Mouse (Mus musculus) intestine, postnatal 0 days (tissue): ENCODE measurements around the gene Zfp771. TPM values are rescaled to one million over a fixed set of nuclear protein-coding genes. Genes with fewer than 3 reads are reported as not detected.

Experiments
- ATAC-seq: fragments of 200-750 bp; cut with Nextera tagmentation; 2 replicates; pipeline ENCODE4 v1.8.0; 2017; ENCODE audit warnings: mild to moderate bottlenecking, moderate TSS enrichment, moderate library complexity
- H3K27ac ChIP-seq: fragments of 300-500 bp; sonication (generic); 2 replicates; pipeline ENCODE4 v1.5.1; 2014; ENCODE audit warnings: mild to moderate bottlenecking, low read depth, low read length, moderate library complexity
- H3K27me3 ChIP-seq: fragments of 300-500 bp; sonication (generic); replicated peaks from 2 replicates; pipeline ENCODE4 v1.6.1; 2014; ENCODE audit warnings: low read length, mixed read lengths; ENCODE audit not compliant: control insufficient read depth, insufficient read depth
- H3K36me3 ChIP-seq: fragments of 300-500 bp; sonication (generic); 2 replicates; pipeline ENCODE4 v1.6.1; 2014; ENCODE audit warnings: mild to moderate bottlenecking, moderate library complexity; ENCODE audit not compliant: control insufficient read depth, insufficient read depth
- H3K4me1 ChIP-seq: fragments of 300-500 bp; sonication (generic); replicated peaks from 2 replicates; pipeline ENCODE4 v1.6.1; 2014; ENCODE audit warnings: antibody characterized with exemption, low read length, mixed read lengths; ENCODE audit not compliant: control insufficient read depth, insufficient read depth
- H3K4me2 ChIP-seq: fragments of 300-500 bp; sonication (generic); replicated peaks from 2 replicates; pipeline ENCODE4 v1.6.1; 2014; ENCODE audit warnings: low read depth, mild to moderate bottlenecking, moderate library complexity
- H3K4me3 ChIP-seq: fragments of 300-500 bp; sonication (generic); 2 replicates; pipeline ENCODE4 v1.5.1; 2014; ENCODE audit warnings: low read depth, low read length
- H3K9ac ChIP-seq: fragments of 300-500 bp; sonication (generic); 2 replicates; pipeline ENCODE4 v1.6.1; 2014; ENCODE audit warnings: mild to moderate bottlenecking, low read depth, low read length
- H3K9me3 ChIP-seq: fragments of 300-500 bp; sonication (generic); 2 replicates; pipeline ENCODE4 v1.6.1; 2016; ENCODE audit warnings: mixed run types; ENCODE audit not compliant: control insufficient read depth
- CTCF ChIP-seq: sonication (generic); IDR thresholded peaks from 2 replicates; pipeline ENCODE4 v1.5.1; 2016; ENCODE audit warnings: low read depth, mild to moderate bottlenecking, control low read depth, antibody characterized with exemption, moderate library complexity
- WGBS: fragments of 180-500 bp; shearing (Covaris S2); extraction: QIAGEN DNeasy Blood & Tissue Kit; methylation state at CpG from one replicate; pipeline ENCODE4 v1.1.7; 2014; 5-methylcytosine and 5-hydroxymethylcytosine counted together
- polyA plus RNA-seq: library from polyadenylated mRNA; unstranded; fragments of >200 nt; fragmentation: Nextera tagmentation; extraction: Ambion mirVana; gene quantifications from 2 replicates; pipeline ENCODE4 v1.2.1, GENCODE M21; 2015

The Zfp771 gene
- polyA plus RNA-seq, 1 experiment from 2014 or later: 17.6 TPM

GRCm38 (mm10) chr7:127282190-127282589 lies 38.1 kb downstream of the Zfp771 start:
- 77% methylated on average over 2 of the region's 2 CpGs for WGBS
- Histone ChIP-seq H3K4me1 (peaks cover 6% of the 10 kb centered on the region; the same call in 1 of the 2 replicates), H3K27me3 (no peaks in the 10 kb centered on the region), H3K4me2 (no peak overlapping the region), H3K4me3 (no peak overlapping the region), H3K36me3 (no peaks in the 10 kb centered on the region), H3K9ac (no peak overlapping the region), H3K9me3 (no peaks in the 10 kb centered on the region), H3K27ac (no peak overlapping the region)
- no peak for ATAC-seq
- TF ChIP-seq CTCF: no peak

- TF ChIP-seq CTCF: no peak
- H3K4me1 ChIP-seq: no peaks in the 10 kb centered on the region
- H3K27ac ChIP-seq: no peak overlapping the region
- no peak overlapping the region for H3K4me3 ChIP-seq
- no peak for ATAC-seq
- no peak overlapping the region for H3K9ac ChIP-seq
- H3K9me3 ChIP-seq: no peaks in the 10 kb centered on the region
- H3K36me3 ChIP-seq: no peaks in the 10 kb centered on the region
- H3K27me3 ChIP-seq: no peaks in the 10 kb centered on the region
- WGBS: 67% methylated on average over 9 of the region's 10 CpGs
- no peak overlapping the region for H3K4me2 ChIP-seq
Observed at GRCm38 (mm10) chr7:127285154-127285553, 41.1 kb downstream of the Zfp771 start.

GRCm38 (mm10) chr7:127287940-127288339 lies 43.9 kb downstream of the Zfp771 start:
- Histone ChIP-seq H3K4me2 (no peak overlapping the region), H3K36me3 (no peaks in the 10 kb centered on the region), H3K9ac (no peak overlapping the region), H3K27me3 (no peaks in the 10 kb centered on the region), H3K4me3 (no peak overlapping the region), H3K4me1 (no peaks in the 10 kb centered on the region), H3K9me3 (no peaks in the 10 kb centered on the region), H3K27ac (0 out of 2 replicates have a peak overlapping the region, but pooled peaks have one; percentile 28)
- no peak for TF ChIP-seq CTCF
- peak; percentile 55 for ATAC-seq
- 92% methylated on average over 1 of the region's 1 CpGs for WGBS

- Histone ChIP-seq H3K27ac (no peak overlapping the region), H3K9me3 (no peaks in the 10 kb centered on the region), H3K36me3 (no peaks in the 10 kb centered on the region), H3K4me1 (no peaks in the 10 kb centered on the region), H3K9ac (no peak overlapping the region), H3K4me3 (no peak overlapping the region), H3K27me3 (no peaks in the 10 kb centered on the region), H3K4me2 (no peak overlapping the region)
- no peak for TF ChIP-seq CTCF
- ATAC-seq: no peak
- WGBS: 75% methylated on average over 2 of the region's 2 CpGs
Observed at GRCm38 (mm10) chr7:127289306-127289705, 45.2 kb downstream of the Zfp771 start.

- no peak for ATAC-seq
- no peaks in the 10 kb centered on the region for H3K36me3 ChIP-seq
- TF ChIP-seq CTCF: no peak
- H3K27me3 ChIP-seq: no peaks in the 10 kb centered on the region
- no peak overlapping the region for H3K4me2 ChIP-seq
- 70% methylated on average over 8 of the region's 8 CpGs for WGBS
- H3K27ac ChIP-seq: no peak overlapping the region
- H3K4me1 ChIP-seq: no peaks in the 10 kb centered on the region
- H3K4me3 ChIP-seq: no peak overlapping the region
- H3K9ac ChIP-seq: no peak overlapping the region
- no peaks in the 10 kb centered on the region for H3K9me3 ChIP-seq
Observed at GRCm38 (mm10) chr7:127290142-127290541, 46.1 kb downstream of the Zfp771 start.

GRCm38 (mm10) chr7:127296098-127296497 lies 52.0 kb downstream of the Zfp771 start, which contains the start of gene Itgal:
TSS of gene Itgal (plus strand) at chr7:127296260.
- H3K9ac ChIP-seq: no peak within 1 kb of the TSS
- WGBS: 72% methylated on average over 11 of the region's 11 CpGs
- H3K27me3 ChIP-seq: no peaks in the 10 kb centered on the region
- no peak for TF ChIP-seq CTCF
- no peaks in the 10 kb centered on the region for H3K9me3 ChIP-seq
- H3K4me1 ChIP-seq: no peaks in the 10 kb centered on the region
- H3K4me2 ChIP-seq: no peak within 1 kb of the TSS
- no peak within 1 kb of the TSS for H3K4me3 ChIP-seq
- ATAC-seq: no peak
- no peak within 1 kb of the TSS for H3K27ac ChIP-seq
- H3K36me3 ChIP-seq: no peaks in the 10 kb centered on the region
